Mouse (Mus musculus) stomach, postnatal 0 days (tissue): Measurements from ENCODE around the gene Kcnj10.

Experiments used
- CTCF ChIP-seq: IDR thresholded peaks from 2 replicates; pipeline ENCODE4 v1.5.1; 2016; ENCODE audit warnings: antibody characterized with exemption, low read depth, mild to moderate bottlenecking, moderate library complexity
- EP300 ChIP-seq: optimal IDR thresholded peaks from 2 replicates; pipeline ENCODE3; 2016; ENCODE audit warnings: antibody characterized with exemption

DNA sequence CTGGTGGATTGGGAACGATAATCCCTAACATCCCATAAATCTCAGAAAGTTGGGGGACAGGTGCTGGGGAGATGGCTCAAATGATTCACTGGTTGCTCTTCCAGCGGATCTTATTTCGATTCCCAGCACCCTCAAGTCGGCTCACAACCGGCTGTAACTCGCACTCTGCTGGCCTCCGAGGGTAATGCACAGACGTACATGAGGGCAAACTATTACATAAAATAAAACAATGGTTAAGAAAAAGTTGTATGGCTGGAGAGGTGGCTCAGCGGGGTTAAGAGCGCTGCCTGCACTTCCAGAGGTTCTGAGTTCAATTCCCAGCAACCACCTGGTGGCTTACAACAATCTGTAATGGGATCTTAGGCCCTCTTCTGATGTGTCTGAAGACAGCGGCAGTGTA lies 14.3 kb upstream of the Kcnj10 start:
- TF ChIP-seq CTCF (no peak), EP300 (no peak)
